Mouse (Mus musculus) left cerebral cortex, postnatal 14 days (tissue): ENCODE data around the gene Fgfr1op. TPM values are rescaled to one million over a fixed set of nuclear protein-coding genes. Genes with fewer than 3 reads are reported as not detected.

Experiments
- total RNA-seq, 2 experiments: library from RNA; stranded (reverse); gene quantifications; 2 replicates each; pipeline ENCODE4 v1.2.3; 2021

The Fgfr1op gene
- total RNA-seq, 2 experiments from 2014 or later: 19.9 to 21.4 TPM

Other genes with a start within 250 kb of the Fgfr1op start
- 1 to 10 TPM; 4.9 TPM for gene Tagap, start 239.5 kb upstream of the Fgfr1op start, total RNA-seq
- 10 to 100 TPM; 33.6 to 39.1 TPM for gene Rsph3a, start 219.9 kb upstream of the Fgfr1op start, total RNA-seq
- gene Gm49673, start 17.7 kb upstream of the Fgfr1op start, total RNA-seq: under 1 TPM in 1 of 2 experiments, not detected in 1; 0.29 TPM
- gene Rnaset2a, start 17.4 kb upstream of the Fgfr1op start, total RNA-seq: 1 to 10 TPM; 3.4 to 6.8 TPM
- gene Ccr6, start 70.5 kb downstream of the Fgfr1op start, total RNA-seq: not detected
- 100 to 1,000 TPM; 193 to 205 TPM for gene Mpc1, start 117.4 kb downstream of the Fgfr1op start, total RNA-seq
- 10 to 100 TPM; 58.0 to 62.1 TPM for gene Sft2d1, start 145.6 kb downstream of the Fgfr1op start, total RNA-seq
- 10 to 100 TPM in 1 of 2 experiments, 1 to 10 TPM in 1; 7.2 to 12.3 TPM for gene Prr18, start 172.0 kb downstream of the Fgfr1op start, total RNA-seq
- gene T2, start 190.5 kb downstream of the Fgfr1op start, total RNA-seq: under 1 TPM in 1 of 2 experiments, not detected in 1; 0.33 TPM